Mouse (Mus musculus): ENCODE results near the gene Ehd1. TPM values are rescaled to one million over a fixed set of nuclear protein-coding genes. Genes with fewer than 3 reads are reported as not detected.
A peak's percentile ranks its signal among the peaks of the same experiment; 100 is the strongest.

Gene Ehd1
- polyA plus RNA-seq, 2 experiments = 38.0 to 81.6 TPM

- H3K4me3 ChIP-seq (ENCODE audit: insufficient read depth in 1 of 2, low read depth in 2 of 2, low read length in 2 of 2) = no peak overlapping the region
- ATAC-seq (ENCODE audit: insufficient read depth) = peak; percentile 63
Observed at GRCm38 (mm10) chr19:6291117-6291781, 14.7 kb downstream of the Ehd1 start.

DNA sequence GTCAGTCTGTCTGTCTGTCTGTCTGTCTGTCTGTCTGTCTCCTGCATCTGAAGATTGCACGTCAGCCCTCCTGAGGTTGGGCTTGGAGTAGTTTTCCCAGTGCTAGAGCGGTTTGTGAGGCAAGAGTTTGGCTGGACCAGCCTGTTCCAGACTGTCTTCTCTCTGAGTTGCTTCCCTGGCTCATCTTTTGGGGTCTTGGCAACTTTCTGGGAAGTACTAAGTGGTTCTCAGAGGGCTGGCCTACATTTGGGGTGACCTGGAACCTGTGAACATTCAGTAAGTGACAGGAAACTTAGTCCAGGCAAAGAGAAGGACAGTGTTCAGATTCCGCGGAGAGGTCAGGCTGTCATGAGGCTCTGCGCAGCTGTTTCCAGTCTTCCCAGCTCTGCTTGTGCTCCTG, 15.7 kb downstream of the Ehd1 start:
- no peak overlapping the region for H3K9ac ChIP-seq (replicated peaks)

More at GRCm38 (mm10) chr19:6291117-6291781, 14.7 kb downstream of the Ehd1 start:
- H3K9me3 ChIP-seq (ENCODE audit: control insufficient read depth, low read length) = no peaks in the 10 kb centered on the region
- TF ChIP-seq EP300 (IDR thresholded peaks at IDR 0.05; ENCODE audit: low read depth) (no peak), CTCF (IDR thresholded peaks at IDR 0.05; ENCODE audit: low read depth) (peak; percentile 25; the same call in 1 of the 2 replicates)
- H3K9ac ChIP-seq (replicated peaks) = peak overlapping the region; percentile 33
- H3K27me3 ChIP-seq (ENCODE audit: control insufficient read depth, insufficient read depth, low read length) = no peaks in the 10 kb centered on the region
- peak overlapping the region; percentile 33 for H3K4me2 ChIP-seq (ENCODE audit: low read depth)
- 35% methylated on average over 10 of the region's 10 CpGs for WGBS (ENCODE audit: insufficient replicate concordance)
- peaks cover 47% of the 10 kb centered on the region for H3K36me3 ChIP-seq (replicated peaks; ENCODE audit: control insufficient read depth, insufficient read depth, low read depth)
- H3K27ac ChIP-seq = peak overlapping the region; percentile 70
- H3K4me1 ChIP-seq (replicated peaks; ENCODE audit: control insufficient read depth in 2 of 2, insufficient read depth in 2 of 2, low read length in 1 of 2) = peaks cover 46 to 56% of the 10 kb centered on the region in 2 experiments
- DNase-seq (ENCODE audit: low read depth in 3 of 3, low spot score in 3 of 3) = no peak

GRCm38 (mm10) chr19:6294301-6294700, 17.8 kb downstream of the Ehd1 start:
- peaks cover 52% of the 10 kb centered on the region for H3K36me3 ChIP-seq (replicated peaks; ENCODE audit: control insufficient read depth, insufficient read depth, low read depth)
- TF ChIP-seq CTCF (IDR thresholded peaks at IDR 0.05; ENCODE audit: low read depth) (no peak), EP300 (IDR thresholded peaks at IDR 0.05; ENCODE audit: low read depth) (no peak)
- no peaks in the 10 kb centered on the region for H3K27me3 ChIP-seq (ENCODE audit: control insufficient read depth, insufficient read depth, low read length)
- no peaks in the 10 kb centered on the region for H3K9me3 ChIP-seq (ENCODE audit: control insufficient read depth, low read length)
- WGBS (ENCODE audit: insufficient replicate concordance) = 86% methylated on average over 17 of the region's 17 CpGs
- no peak overlapping the region for H3K27ac ChIP-seq
- no peak for ATAC-seq (ENCODE audit: insufficient read depth)
- H3K9ac ChIP-seq (replicated peaks) = no peak overlapping the region
- no peak overlapping the region for H3K4me2 ChIP-seq (ENCODE audit: low read depth)
- no peak overlapping the region for H3K4me3 ChIP-seq (ENCODE audit: insufficient read depth in 1 of 2, low read depth in 2 of 2, low read length in 2 of 2)
- no peak for DNase-seq (ENCODE audit: low read depth in 3 of 3, low spot score in 3 of 3)
- H3K4me1 ChIP-seq (replicated peaks; ENCODE audit: control insufficient read depth in 2 of 2, insufficient read depth in 2 of 2, low read length in 1 of 2) = peaks cover 54 to 61% of the 10 kb centered on the region in 2 experiments

More for the DNA sequence above, 15.7 kb downstream of the Ehd1 start:
- DNase-seq (ENCODE audit: low read depth in 3 of 3, low spot score in 3 of 3) = no peak
- Histone ChIP-seq H3K9me3 (ENCODE audit: control insufficient read depth, low read length) (no peaks in the 10 kb centered on the region), H3K4me2 (ENCODE audit: low read depth) (no peak overlapping the region), H3K27me3 (ENCODE audit: control insufficient read depth, insufficient read depth, low read length) (no peaks in the 10 kb centered on the region), H3K27ac (peak overlapping the region; percentile 25), H3K4me1 (replicated peaks; ENCODE audit: control insufficient read depth in 2 of 2, insufficient read depth in 2 of 2, low read length in 1 of 2) (peaks cover 46 to 56% of the 10 kb centered on the region in 2 experiments), H3K36me3 (replicated peaks; ENCODE audit: control insufficient read depth, insufficient read depth, low read depth) (peaks cover 47% of the 10 kb centered on the region), H3K4me3 (ENCODE audit: insufficient read depth in 1 of 2, low read depth in 2 of 2, low read length in 2 of 2) (no peak overlapping the region)
- WGBS (ENCODE audit: insufficient replicate concordance) = 84% methylated on average over 5 of the region's 5 CpGs
- no peak for TF ChIP-seq EP300 (IDR thresholded peaks at IDR 0.05; ENCODE audit: low read depth)
- TF ChIP-seq CTCF (IDR thresholded peaks at IDR 0.05; ENCODE audit: low read depth) = no peak; the same call in 1 of the 2 replicates
- ATAC-seq (ENCODE audit: insufficient read depth) = no peak

DNA sequence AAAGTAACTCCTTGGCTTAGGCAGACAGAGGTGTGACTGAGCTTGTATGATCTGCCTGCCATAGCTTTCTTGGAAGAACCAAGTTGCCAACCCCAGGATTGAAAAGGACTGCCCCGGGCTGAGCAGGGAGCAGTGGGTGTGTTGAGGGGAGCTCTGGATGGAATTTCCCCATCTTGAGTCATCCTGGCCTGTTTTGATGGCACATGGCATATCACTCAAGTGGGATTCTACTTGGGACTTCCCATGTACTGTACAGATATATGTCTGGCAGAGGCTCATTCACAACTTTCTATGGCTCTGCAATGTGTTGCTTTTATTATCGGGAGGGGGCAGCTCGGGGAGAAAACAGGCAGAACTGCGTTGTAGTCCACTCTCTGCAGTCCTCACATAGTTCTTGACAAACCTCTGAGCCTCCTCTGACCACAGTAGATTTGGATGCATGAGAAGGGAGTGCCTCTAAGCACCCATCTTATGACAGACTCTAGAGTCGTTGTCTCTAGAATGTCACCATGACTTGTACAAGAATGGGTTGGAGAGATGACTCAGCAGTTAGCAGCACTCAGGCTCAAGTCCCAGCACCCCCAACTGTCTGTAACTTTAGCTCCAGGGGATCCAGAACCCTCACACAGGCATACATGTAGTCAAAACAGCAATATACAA, 20.2 kb downstream of the Ehd1 start:
- WGBS (ENCODE audit: insufficient replicate concordance) = 59% methylated on average over 5 of the region's 5 CpGs
- DNase-seq (ENCODE audit: low read depth in 3 of 3, low spot score in 3 of 3) = peak in 2 of 3 experiments; percentile 64 to 66
- no peak overlapping the region for H3K4me3 ChIP-seq (ENCODE audit: insufficient read depth in 1 of 2, low read depth in 2 of 2, low read length in 2 of 2)
- no peaks in the 10 kb centered on the region for H3K27me3 ChIP-seq (ENCODE audit: control insufficient read depth, insufficient read depth, low read length)
- no peaks in the 10 kb centered on the region for H3K9me3 ChIP-seq (ENCODE audit: control insufficient read depth, low read length)
- TF ChIP-seq EP300 (IDR thresholded peaks at IDR 0.05; ENCODE audit: low read depth) (0 out of 2 replicates have a peak, but pooled peaks have one; percentile 17), CTCF (IDR thresholded peaks at IDR 0.05; ENCODE audit: low read depth) (no peak)
- peak; percentile 49 for ATAC-seq (ENCODE audit: insufficient read depth)
- peak overlapping the region; percentile 79 for H3K27ac ChIP-seq
- peak overlapping the region; percentile 48 for H3K9ac ChIP-seq (replicated peaks)
- H3K4me1 ChIP-seq (replicated peaks; ENCODE audit: control insufficient read depth in 2 of 2, insufficient read depth in 2 of 2, low read length in 1 of 2) = peaks cover 59 to 63% of the 10 kb centered on the region in 2 experiments
- H3K4me2 ChIP-seq (ENCODE audit: low read depth) = peak overlapping the region; percentile 55
- H3K36me3 ChIP-seq (replicated peaks; ENCODE audit: control insufficient read depth, insufficient read depth, low read depth) = peaks cover 55% of the 10 kb centered on the region

DNA sequence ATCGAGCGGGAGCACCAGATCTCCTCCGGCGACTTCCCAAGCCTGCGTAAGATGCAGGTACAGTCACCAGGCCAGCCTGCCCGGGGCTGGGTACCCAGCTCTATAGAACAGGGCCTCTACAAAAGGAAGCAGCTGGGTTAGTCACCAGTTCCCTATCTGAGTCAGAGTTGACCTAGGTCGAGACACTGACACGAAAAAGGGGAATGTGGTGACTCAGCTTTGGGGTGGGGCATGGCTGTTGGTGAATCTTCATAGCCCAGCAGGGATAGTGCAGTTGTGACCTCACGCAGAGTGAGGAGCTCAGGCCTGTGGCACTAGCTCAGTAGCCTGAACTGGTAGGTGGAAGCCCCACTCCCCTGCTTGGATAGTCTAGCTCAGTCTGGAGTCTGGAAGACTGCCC, 21.1 kb downstream of the Ehd1 start:
- Histone ChIP-seq H3K4me3 (ENCODE audit: insufficient read depth in 1 of 2, low read depth in 2 of 2, low read length in 2 of 2) (peak overlapping the region in 1 of 2 experiments; percentile 13; a peak in 2 of 4 replicates), H3K27me3 (ENCODE audit: control insufficient read depth, insufficient read depth, low read length) (no peaks in the 10 kb centered on the region), H3K4me2 (ENCODE audit: low read depth) (peak overlapping the region; percentile 55), H3K36me3 (replicated peaks; ENCODE audit: control insufficient read depth, insufficient read depth, low read depth) (peaks cover 50% of the 10 kb centered on the region), H3K9me3 (ENCODE audit: control insufficient read depth, low read length) (no peaks in the 10 kb centered on the region), H3K27ac (peak overlapping the region; percentile 79), H3K4me1 (replicated peaks; ENCODE audit: control insufficient read depth in 2 of 2, insufficient read depth in 2 of 2, low read length in 1 of 2) (peaks cover 66 to 69% of the 10 kb centered on the region in 2 experiments), H3K9ac (replicated peaks) (peak overlapping the region; percentile 48)
- TF ChIP-seq CTCF (IDR thresholded peaks at IDR 0.05; ENCODE audit: low read depth) = no peak
- TF ChIP-seq EP300 (IDR thresholded peaks at IDR 0.05; ENCODE audit: low read depth) = no peak
- 45% methylated on average over 9 of the region's 9 CpGs for WGBS (ENCODE audit: insufficient replicate concordance)
- peak in 2 of 3 experiments; percentile 67 to 74 for DNase-seq (ENCODE audit: low read depth in 3 of 3, low spot score in 3 of 3)
- ATAC-seq (ENCODE audit: insufficient read depth) = peak; percentile 54

Measured in liver, embryonic 14.5 days (tissue).